Mouse (Mus musculus): ENCODE measurements around the gene Hoxa7. TPM values are rescaled to one million over a fixed set of nuclear protein-coding genes. Genes with fewer than 3 reads are reported as not detected.

Hoxa7 gene
- polyA plus RNA-seq, 1 experiment from 2014 or later: not detected

- Histone ChIP-seq H3K27ac (replicated peaks) (no peak overlapping the region), H3K4me1 (no peaks in the 10 kb centered on the region), H3K9ac (replicated peaks) (no peak overlapping the region), H3K27me3 (peaks cover 98% of the 10 kb centered on the region), H3K36me3 (no peaks in the 10 kb centered on the region), H3K9me3 (no peaks in the 10 kb centered on the region), H3K4me3 (no peak overlapping the region), H3K4me2 (replicated peaks) (no peak overlapping the region)
- under 1% methylated on average over 70 of the region's 70 CpGs for WGBS
- no peak for ATAC-seq (replicated peaks)
Measured at GRCm38 (mm10) chr6:52233546-52234427, 12.1 kb upstream of the Hoxa7 start.

- Histone ChIP-seq H3K9me3 (no peaks in the 10 kb centered on the region), H3K4me1 (no peaks in the 10 kb centered on the region), H3K27me3 (peaks cover 96% of the 10 kb centered on the region), H3K4me2 (replicated peaks) (no peak overlapping the region), H3K9ac (replicated peaks) (no peak overlapping the region), H3K4me3 (no peak overlapping the region), H3K27ac (replicated peaks) (no peak overlapping the region), H3K36me3 (no peaks in the 10 kb centered on the region)
- 3% methylated on average over 23 of the region's 23 CpGs for WGBS
- ATAC-seq (replicated peaks): no peak
Measured at GRCm38 (mm10) chr6:52232984-52233545, 11.4 kb upstream of the Hoxa7 start.

GRCm38 (mm10) chr6:52232568-52232965 is 10.9 kb upstream of the Hoxa7 start:
- WGBS: 1% methylated on average over 18 of the region's 18 CpGs
- H3K4me3 ChIP-seq: no peak overlapping the region
- H3K9me3 ChIP-seq: no peaks in the 10 kb centered on the region
- ATAC-seq (replicated peaks): no peak
- H3K27ac ChIP-seq (replicated peaks): no peak overlapping the region
- peaks cover 96% of the 10 kb centered on the region for H3K27me3 ChIP-seq
- H3K36me3 ChIP-seq: no peaks in the 10 kb centered on the region
- no peaks in the 10 kb centered on the region for H3K4me1 ChIP-seq
- no peak overlapping the region for H3K9ac ChIP-seq (replicated peaks)
- no peak overlapping the region for H3K4me2 ChIP-seq (replicated peaks)

GRCm38 (mm10) chr6:52231885-52232567 is 10.4 kb upstream of the Hoxa7 start:
- H3K4me1 ChIP-seq: no peaks in the 10 kb centered on the region
- peaks cover 96% of the 10 kb centered on the region for H3K27me3 ChIP-seq
- H3K36me3 ChIP-seq: no peaks in the 10 kb centered on the region
- no peak overlapping the region for H3K4me2 ChIP-seq (replicated peaks)
- no peak for ATAC-seq (replicated peaks)
- no peak overlapping the region for H3K4me3 ChIP-seq
- no peaks in the 10 kb centered on the region for H3K9me3 ChIP-seq
- no peak overlapping the region for H3K27ac ChIP-seq (replicated peaks)
- H3K9ac ChIP-seq (replicated peaks): no peak overlapping the region
- 1% methylated on average over 18 of the region's 18 CpGs for WGBS

GRCm38 (mm10) chr6:52230516-52231165 is 9.0 kb upstream of the Hoxa7 start, which contains the start of gene Hoxa9:
TSS of gene Hoxa9 (minus strand) at chr6:52231089.
- no peak within 1 kb of the TSS for H3K9ac ChIP-seq (replicated peaks)
- peaks cover 96% of the 10 kb centered on the region for H3K27me3 ChIP-seq
- no peak within 1 kb of the TSS for H3K27ac ChIP-seq (replicated peaks)
- no peaks in the 10 kb centered on the region for H3K36me3 ChIP-seq
- H3K9me3 ChIP-seq: no peaks in the 10 kb centered on the region
- H3K4me3 ChIP-seq: no peak within 1 kb of the TSS
- no peak within 1 kb of the TSS for H3K4me2 ChIP-seq (replicated peaks)
- H3K4me1 ChIP-seq: no peaks in the 10 kb centered on the region
- no peak for ATAC-seq (replicated peaks)
- WGBS: 1% methylated on average over 34 of the region's 36 CpGs

GRCm38 (mm10) chr6:52229558-52230416 is 8.1 kb upstream of the Hoxa7 start:
- Histone ChIP-seq H3K27me3 (peaks cover 96% of the 10 kb centered on the region), H3K4me3 (no peak overlapping the region), H3K27ac (replicated peaks) (no peak overlapping the region), H3K9me3 (no peaks in the 10 kb centered on the region), H3K36me3 (no peaks in the 10 kb centered on the region), H3K9ac (replicated peaks) (no peak overlapping the region), H3K4me1 (no peaks in the 10 kb centered on the region), H3K4me2 (replicated peaks) (no peak overlapping the region)
- 2% methylated on average over 44 of the region's 44 CpGs for WGBS
- ATAC-seq (replicated peaks): no peak

GRCm38 (mm10) chr6:52228475-52229465 is 7.1 kb upstream of the Hoxa7 start:
- H3K36me3 ChIP-seq: no peaks in the 10 kb centered on the region
- under 1% methylated on average over 38 of the region's 38 CpGs for WGBS
- ATAC-seq (replicated peaks): no peak
- no peak overlapping the region for H3K9ac ChIP-seq (replicated peaks)
- no peaks in the 10 kb centered on the region for H3K4me1 ChIP-seq
- H3K27me3 ChIP-seq: peaks cover 96% of the 10 kb centered on the region
- H3K4me3 ChIP-seq: no peak overlapping the region
- H3K9me3 ChIP-seq: no peaks in the 10 kb centered on the region
- no peak overlapping the region for H3K27ac ChIP-seq (replicated peaks)
- no peak overlapping the region for H3K4me2 ChIP-seq (replicated peaks)

GRCm38 (mm10) chr6:52227470-52228222 is 6.0 kb upstream of the Hoxa7 start:
- WGBS: 3% methylated on average over 11 of the region's 11 CpGs
- Histone ChIP-seq H3K4me2 (replicated peaks) (no peak overlapping the region), H3K4me1 (no peaks in the 10 kb centered on the region), H3K9ac (replicated peaks) (no peak overlapping the region), H3K4me3 (no peak overlapping the region), H3K27me3 (peaks cover 96% of the 10 kb centered on the region), H3K9me3 (no peaks in the 10 kb centered on the region), H3K27ac (replicated peaks) (no peak overlapping the region), H3K36me3 (no peaks in the 10 kb centered on the region)
- ATAC-seq (replicated peaks): no peak

- Histone ChIP-seq H3K9me3 (no peaks in the 10 kb centered on the region), H3K4me2 (replicated peaks) (no peak overlapping the region), H3K27ac (replicated peaks) (no peak overlapping the region), H3K36me3 (no peaks in the 10 kb centered on the region), H3K9ac (replicated peaks) (no peak overlapping the region), H3K27me3 (peaks cover 96% of the 10 kb centered on the region), H3K4me3 (no peak overlapping the region), H3K4me1 (peaks cover 1% of the 10 kb centered on the region; the same call in 1 of the 2 replicates)
- ATAC-seq (replicated peaks): no peak
- 3% methylated on average over 26 of the region's 26 CpGs for WGBS
Measured at GRCm38 (mm10) chr6:52226569-52227257, 5.1 kb upstream of the Hoxa7 start.
